Mouse (Mus musculus): Measurements from ENCODE around the gene Sec14l5. TPM values are rescaled to one million over a fixed set of nuclear protein-coding genes. Genes with fewer than 3 reads are reported as not detected.
A peak's percentile ranks its signal among the peaks of the same experiment; 100 is the strongest.

Gene Sec14l5
- polyA plus RNA-seq (2012; ENCODE audit: insufficient read depth, low replicate concordance), result 0.71 TPM in 1 of 2 replicates, not detected in the other

DNA sequence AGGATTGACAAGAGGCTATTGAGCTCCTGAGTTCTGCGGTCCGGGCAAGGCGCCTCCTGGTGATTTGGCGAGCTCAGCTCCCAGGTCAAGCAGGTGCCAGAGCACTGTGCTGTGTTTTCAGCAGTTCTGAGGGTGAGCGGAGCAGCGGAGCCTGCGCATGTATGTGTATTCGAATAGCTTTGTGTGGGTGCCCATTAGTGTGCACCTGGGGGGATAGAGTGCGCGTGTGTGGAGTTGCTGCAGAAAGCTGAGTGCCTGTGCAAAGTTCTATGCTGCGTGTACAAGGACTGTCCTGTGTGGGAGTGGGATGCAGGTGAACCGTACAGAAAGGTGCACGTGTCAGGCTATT, at the start of gene Sec14l5:
Gene Sec14l5 (plus strand): TSS at position 73 of the 349 bp plus-strand sequence.
- Histone ChIP-seq H3K36me3 (replicated peaks; ENCODE audit: low read length) (no peaks in the 10 kb centered on the region), H3K4me1 (peaks cover 31% of the 10 kb centered on the region), H3K27me3 (replicated peaks) (peaks cover 75% of the 10 kb centered on the region), H3K4me3 (replicated peaks) (peak within 1 kb of the TSS; percentile 88), H3K9me3 (0 out of 2 replicates have a peak, but pooled peaks cover 3% of the 10 kb centered on the region)
- TF ChIP-seq GATA1 (IDR thresholded peaks at IDR 0.05; ENCODE audit: borderline replicate concordance, low read length), result no peak
- no peak for TF ChIP-seq FLI1 (IDR thresholded peaks at IDR 0.05; ENCODE audit: low read length)

DNA sequence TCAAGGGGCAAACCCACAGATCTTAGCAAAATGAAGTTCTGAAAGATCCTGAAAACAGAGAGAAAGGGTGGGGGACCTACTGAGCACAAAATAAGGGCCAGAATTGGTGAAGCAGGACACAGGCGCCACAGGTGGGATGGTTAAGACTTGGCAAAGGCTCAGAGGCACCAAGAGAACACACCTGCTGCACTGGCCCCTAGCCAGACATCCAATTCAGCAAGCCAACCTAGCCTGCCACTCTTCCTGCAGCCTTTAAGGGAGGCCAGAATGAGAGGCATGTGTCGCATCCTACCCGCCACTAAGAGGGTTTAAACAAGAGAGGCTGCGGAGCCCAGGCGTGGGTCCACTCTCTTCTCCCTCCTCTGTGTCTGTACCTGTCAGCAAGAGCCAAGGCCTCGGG, 45.9 kb upstream of the Sec14l5 start:
- no peak for TF ChIP-seq FLI1 (IDR thresholded peaks at IDR 0.05; ENCODE audit: low read length)
- TF ChIP-seq GATA1 (IDR thresholded peaks at IDR 0.05; ENCODE audit: borderline replicate concordance, low read length), result no peak
- H3K36me3 ChIP-seq (replicated peaks; ENCODE audit: low read length), result no peaks in the 10 kb centered on the region
- H3K9me3 ChIP-seq, result no peaks in the 10 kb centered on the region
- no peak overlapping the region for H3K4me3 ChIP-seq (replicated peaks)
- peaks cover 66% of the 10 kb centered on the region for H3K27me3 ChIP-seq (replicated peaks)
- no peaks in the 10 kb centered on the region for H3K4me1 ChIP-seq

DNA sequence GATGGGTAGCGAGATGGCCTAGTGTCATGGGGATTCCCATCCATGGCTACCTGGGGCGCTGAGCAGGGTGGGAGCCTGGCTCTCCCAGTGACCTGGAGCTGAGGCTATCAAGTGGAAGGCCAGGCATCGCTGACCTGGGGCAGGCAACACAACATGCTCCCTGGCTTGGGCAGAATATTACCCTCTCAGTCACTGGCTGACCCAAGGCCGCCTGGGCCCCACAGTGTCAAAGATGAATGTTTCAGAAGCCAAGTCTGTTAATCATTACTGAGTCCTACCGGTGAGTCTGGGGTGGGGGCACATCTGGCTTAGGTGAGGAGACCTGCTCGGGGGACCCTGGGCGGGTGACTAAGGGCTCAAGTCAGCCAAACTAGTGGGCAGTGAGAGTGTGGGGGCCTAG, 37.0 kb upstream of the Sec14l5 start:
- H3K36me3 ChIP-seq (replicated peaks; ENCODE audit: low read length), result no peaks in the 10 kb centered on the region
- H3K4me3 ChIP-seq (replicated peaks), result no peak overlapping the region
- no peaks in the 10 kb centered on the region for H3K4me1 ChIP-seq
- peaks cover 71% of the 10 kb centered on the region for H3K27me3 ChIP-seq (replicated peaks)
- peaks cover 16% of the 10 kb centered on the region for H3K9me3 ChIP-seq
- no peak for TF ChIP-seq GATA1 (IDR thresholded peaks at IDR 0.05; ENCODE audit: borderline replicate concordance, low read length)
- TF ChIP-seq FLI1 (IDR thresholded peaks at IDR 0.05; ENCODE audit: low read length), result no peak

DNA sequence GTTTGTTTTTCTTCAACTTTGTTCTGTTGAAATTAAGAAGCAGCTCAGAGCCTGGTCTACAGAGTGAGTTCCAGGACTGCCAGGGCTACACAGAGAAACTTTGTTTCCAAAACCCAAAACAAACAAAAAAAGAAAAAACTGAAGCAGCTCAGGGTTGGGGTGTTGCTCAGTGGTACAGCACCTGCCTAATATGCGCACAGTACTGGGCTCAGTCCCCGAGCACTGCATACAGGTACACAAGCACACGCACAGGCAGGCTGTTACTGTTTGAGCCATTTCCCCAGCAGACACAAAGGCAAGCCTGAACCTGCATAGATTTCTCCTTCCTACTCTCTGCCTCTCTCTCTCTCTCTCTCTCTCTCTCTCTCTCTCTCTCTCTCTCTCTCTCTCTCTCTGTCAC, 35.9 kb upstream of the Sec14l5 start:
- Histone ChIP-seq H3K27me3 (replicated peaks) (peaks cover 70% of the 10 kb centered on the region), H3K4me1 (peaks cover 5% of the 10 kb centered on the region), H3K4me3 (replicated peaks) (no peak overlapping the region), H3K36me3 (replicated peaks; ENCODE audit: low read length) (no peaks in the 10 kb centered on the region), H3K9me3 (peaks cover 16% of the 10 kb centered on the region)
- TF ChIP-seq GATA1 (IDR thresholded peaks at IDR 0.05; ENCODE audit: borderline replicate concordance, low read length) (no peak), FLI1 (IDR thresholded peaks at IDR 0.05; ENCODE audit: low read length) (no peak)

DNA sequence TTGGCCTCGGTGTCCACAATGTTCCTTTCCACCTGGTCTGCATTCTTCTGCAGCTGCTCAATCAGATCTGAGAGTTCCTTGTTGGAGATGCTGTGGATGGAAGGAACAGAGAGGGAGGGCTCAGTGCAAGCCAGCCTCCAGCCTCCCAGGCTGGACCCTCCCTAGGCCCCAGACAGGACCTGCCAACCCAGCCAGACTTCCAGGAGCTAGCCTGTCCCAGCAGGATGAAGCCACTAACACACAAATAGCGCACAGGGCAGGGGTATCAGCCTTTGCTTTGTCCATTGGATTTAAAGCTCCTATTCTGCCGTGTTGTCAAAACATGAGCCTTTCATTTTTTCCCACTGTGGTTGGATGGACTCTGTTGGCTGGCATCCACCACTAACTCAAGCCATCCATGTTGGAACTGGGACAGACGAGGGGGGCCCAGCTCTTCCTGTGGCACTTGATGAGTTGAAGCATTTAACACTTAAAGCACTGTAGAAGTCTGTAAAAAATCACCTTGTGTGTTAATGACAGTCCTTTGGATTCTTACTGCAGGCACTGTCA, 33.8 kb upstream of the Sec14l5 start:
- Histone ChIP-seq H3K27me3 (replicated peaks) (peaks cover 52% of the 10 kb centered on the region), H3K4me1 (peaks cover 5% of the 10 kb centered on the region), H3K9me3 (peaks cover 9% of the 10 kb centered on the region), H3K36me3 (replicated peaks; ENCODE audit: low read length) (no peaks in the 10 kb centered on the region), H3K4me3 (replicated peaks) (no peak overlapping the region)
- TF ChIP-seq GATA1 (IDR thresholded peaks at IDR 0.05; ENCODE audit: borderline replicate concordance, low read length) (no peak), FLI1 (IDR thresholded peaks at IDR 0.05; ENCODE audit: low read length) (no peak)

DNA sequence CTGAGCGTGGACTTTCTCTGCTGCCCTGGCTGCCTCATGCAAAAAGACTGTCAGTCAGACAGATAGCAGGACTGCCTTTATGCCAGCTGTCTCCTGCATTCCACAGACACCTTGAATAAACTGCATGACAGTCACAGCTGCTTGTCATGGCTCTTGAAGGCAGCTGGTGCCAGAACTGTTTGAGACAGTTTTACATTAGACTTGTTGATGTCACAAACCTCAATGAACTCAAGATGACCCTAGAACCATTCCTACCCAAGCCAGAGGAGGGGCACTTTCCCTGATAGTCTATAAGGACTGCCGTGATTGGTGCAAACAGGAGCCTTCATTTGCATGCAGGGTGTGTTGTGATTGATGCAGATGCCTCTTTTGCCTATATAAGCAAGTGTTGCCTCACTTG, 33.3 kb upstream of the Sec14l5 start:
- no peak overlapping the region for H3K4me3 ChIP-seq (replicated peaks)
- peaks cover 4% of the 10 kb centered on the region for H3K9me3 ChIP-seq
- H3K36me3 ChIP-seq (replicated peaks; ENCODE audit: low read length), result no peaks in the 10 kb centered on the region
- H3K4me1 ChIP-seq, result peaks cover 5% of the 10 kb centered on the region
- TF ChIP-seq FLI1 (IDR thresholded peaks at IDR 0.05; ENCODE audit: low read length) (no peak), GATA1 (IDR thresholded peaks at IDR 0.05; ENCODE audit: borderline replicate concordance, low read length) (no peak)
- H3K27me3 ChIP-seq (replicated peaks), result peaks cover 55% of the 10 kb centered on the region

DNA sequence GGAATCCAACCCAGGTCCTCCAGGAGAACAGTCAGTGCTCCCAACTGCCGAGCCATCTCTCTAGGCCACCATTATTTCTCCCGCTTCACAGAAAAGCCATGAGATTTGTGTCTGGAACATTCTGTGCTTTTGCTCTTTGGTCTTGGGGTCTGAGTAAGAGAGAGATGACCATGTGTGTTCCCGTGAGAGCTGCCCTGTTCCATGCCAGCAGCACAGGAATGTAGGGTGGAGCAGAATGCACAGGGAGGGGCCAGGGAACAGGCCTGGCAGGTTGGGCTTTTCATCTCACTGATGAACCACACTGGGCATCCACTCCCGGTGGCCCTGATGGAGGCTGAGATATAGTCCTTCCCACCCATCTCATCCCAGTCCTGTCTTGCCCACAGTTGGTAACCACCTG, 27.5 kb upstream of the Sec14l5 start:
- Histone ChIP-seq H3K9me3 (0 out of 2 replicates have a peak, but pooled peaks cover 3% of the 10 kb centered on the region), H3K27me3 (replicated peaks) (peaks cover 70% of the 10 kb centered on the region), H3K4me1 (peaks cover 5% of the 10 kb centered on the region), H3K36me3 (replicated peaks; ENCODE audit: low read length) (no peaks in the 10 kb centered on the region), H3K4me3 (replicated peaks) (no peak overlapping the region)
- TF ChIP-seq FLI1 (IDR thresholded peaks at IDR 0.05; ENCODE audit: low read length) (no peak), GATA1 (IDR thresholded peaks at IDR 0.05; ENCODE audit: borderline replicate concordance, low read length) (no peak)

DNA sequence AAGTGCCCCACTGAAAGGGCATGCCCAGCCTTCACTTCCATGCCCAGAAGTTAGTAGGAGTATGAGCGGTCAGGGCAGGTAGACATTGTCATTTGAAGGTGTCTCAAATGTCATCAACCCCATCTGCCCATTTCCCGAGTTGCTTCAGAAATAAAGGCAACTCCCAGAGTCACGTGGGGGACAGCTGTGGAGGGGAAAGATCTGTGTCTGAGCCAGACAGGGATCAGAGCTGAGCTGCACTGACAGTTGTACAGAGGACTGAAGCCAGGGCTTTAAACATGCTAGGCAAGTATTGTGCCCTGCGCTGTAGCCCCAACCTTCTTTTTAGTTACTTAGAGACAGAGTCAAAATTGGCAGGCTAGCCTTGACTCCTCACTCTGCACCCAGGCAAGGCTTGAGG, 27.1 kb upstream of the Sec14l5 start:
- Histone ChIP-seq H3K27me3 (replicated peaks) (peaks cover 73% of the 10 kb centered on the region), H3K36me3 (replicated peaks; ENCODE audit: low read length) (no peaks in the 10 kb centered on the region), H3K4me1 (peaks cover 5% of the 10 kb centered on the region), H3K9me3 (0 out of 2 replicates have a peak, but pooled peaks cover 3% of the 10 kb centered on the region), H3K4me3 (replicated peaks) (no peak overlapping the region)
- TF ChIP-seq GATA1 (IDR thresholded peaks at IDR 0.05; ENCODE audit: borderline replicate concordance, low read length) (no peak), FLI1 (IDR thresholded peaks at IDR 0.05; ENCODE audit: low read length) (no peak)

DNA sequence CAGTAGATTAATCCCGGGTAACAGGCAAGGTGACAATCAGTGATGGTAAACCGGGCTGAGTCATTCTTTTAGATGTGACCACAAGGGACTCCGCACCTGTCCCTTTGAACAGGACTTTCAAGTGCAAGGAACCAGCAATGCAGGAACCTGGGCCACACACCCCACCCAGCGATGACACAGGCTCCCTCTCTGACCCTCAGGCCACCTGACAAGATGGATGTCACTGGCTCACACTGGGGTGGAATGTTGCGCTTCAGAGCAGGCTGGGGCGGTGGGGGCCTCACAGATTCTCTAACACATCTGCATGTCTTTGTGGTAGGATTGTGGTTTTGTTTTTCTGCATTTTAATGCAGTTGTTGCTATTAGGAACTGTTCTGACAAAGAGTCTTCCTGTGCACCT, 23.4 kb upstream of the Sec14l5 start:
- TF ChIP-seq GATA1 (IDR thresholded peaks at IDR 0.05; ENCODE audit: borderline replicate concordance, low read length), result no peak
- TF ChIP-seq FLI1 (IDR thresholded peaks at IDR 0.05; ENCODE audit: low read length), result no peak
- Histone ChIP-seq H3K4me1 (no peaks in the 10 kb centered on the region), H3K27me3 (replicated peaks) (peaks cover 91% of the 10 kb centered on the region), H3K4me3 (replicated peaks) (no peak overlapping the region), H3K36me3 (replicated peaks; ENCODE audit: low read length) (no peaks in the 10 kb centered on the region), H3K9me3 (0 out of 2 replicates have a peak, but pooled peaks cover 3% of the 10 kb centered on the region)

DNA sequence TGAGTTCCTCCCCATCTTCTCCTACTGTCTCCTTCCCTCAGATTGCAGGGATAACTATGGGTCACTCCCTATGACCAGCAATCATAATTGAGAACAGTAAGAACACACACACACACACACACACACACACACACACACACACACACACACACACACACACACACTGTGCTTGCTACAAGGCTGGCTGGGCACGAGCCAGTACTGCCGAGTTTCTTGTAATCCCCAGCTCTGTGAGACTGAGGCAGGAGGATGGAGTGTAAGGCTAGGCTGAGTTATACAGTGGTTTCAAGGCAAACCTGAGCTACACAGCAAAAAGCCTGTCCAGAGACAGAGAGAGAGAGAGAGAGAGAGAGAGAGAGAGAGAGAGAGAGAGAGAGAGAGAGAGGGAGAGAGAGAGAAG, 16.7 kb upstream of the Sec14l5 start:
- no peaks in the 10 kb centered on the region for H3K36me3 ChIP-seq (replicated peaks; ENCODE audit: low read length)
- peaks cover 26% of the 10 kb centered on the region for H3K4me1 ChIP-seq
- no peak for TF ChIP-seq FLI1 (IDR thresholded peaks at IDR 0.05; ENCODE audit: low read length)
- TF ChIP-seq GATA1 (IDR thresholded peaks at IDR 0.05; ENCODE audit: borderline replicate concordance, low read length), result no peak
- H3K27me3 ChIP-seq (replicated peaks), result peaks cover 95% of the 10 kb centered on the region
- H3K9me3 ChIP-seq, result no peaks in the 10 kb centered on the region
- H3K4me3 ChIP-seq (replicated peaks), result no peak overlapping the region
